Mouse (Mus musculus) liver, postnatal 0 days (tissue): ENCODE results near the gene Zswim5.

Experiments used
- CTCF ChIP-seq: sonication (generic); IDR thresholded peaks from 2 replicates; pipeline ENCODE4 v1.5.1; 2016; ENCODE audit warnings: antibody characterized with exemption, low read depth
- EP300 ChIP-seq: IDR thresholded peaks from 2 replicates; pipeline ENCODE4 v1.6.1; 2016; ENCODE audit warnings: antibody characterized with exemption, low read depth, mild to moderate bottlenecking

DNA sequence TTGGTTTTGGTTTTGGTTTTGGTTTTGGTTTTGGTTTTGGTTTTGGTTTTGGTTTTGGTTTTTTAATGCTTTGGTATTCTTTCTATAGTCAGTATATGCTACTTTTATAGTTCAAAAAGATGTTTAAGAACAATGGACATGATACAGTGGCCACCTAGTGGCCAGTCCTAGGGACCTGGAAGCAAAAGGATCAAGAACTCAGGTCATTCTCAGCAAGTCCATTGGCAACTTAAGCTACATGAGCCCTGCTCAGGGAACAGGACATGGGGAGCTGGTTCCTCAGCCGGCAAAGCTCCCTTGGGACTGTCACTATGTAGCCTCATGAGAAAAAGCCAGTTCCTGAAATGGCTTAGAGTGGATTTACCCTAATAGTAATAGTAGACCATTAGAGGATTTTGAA is 74.5 kb downstream of the Zswim5 start:
- TF ChIP-seq CTCF (peak; percentile 6; the same call in 1 of the 2 replicates), EP300 (no peak)
